Mouse (Mus musculus): ENCODE measurements around the gene Fam166b.

Fam166b gene

DNA sequence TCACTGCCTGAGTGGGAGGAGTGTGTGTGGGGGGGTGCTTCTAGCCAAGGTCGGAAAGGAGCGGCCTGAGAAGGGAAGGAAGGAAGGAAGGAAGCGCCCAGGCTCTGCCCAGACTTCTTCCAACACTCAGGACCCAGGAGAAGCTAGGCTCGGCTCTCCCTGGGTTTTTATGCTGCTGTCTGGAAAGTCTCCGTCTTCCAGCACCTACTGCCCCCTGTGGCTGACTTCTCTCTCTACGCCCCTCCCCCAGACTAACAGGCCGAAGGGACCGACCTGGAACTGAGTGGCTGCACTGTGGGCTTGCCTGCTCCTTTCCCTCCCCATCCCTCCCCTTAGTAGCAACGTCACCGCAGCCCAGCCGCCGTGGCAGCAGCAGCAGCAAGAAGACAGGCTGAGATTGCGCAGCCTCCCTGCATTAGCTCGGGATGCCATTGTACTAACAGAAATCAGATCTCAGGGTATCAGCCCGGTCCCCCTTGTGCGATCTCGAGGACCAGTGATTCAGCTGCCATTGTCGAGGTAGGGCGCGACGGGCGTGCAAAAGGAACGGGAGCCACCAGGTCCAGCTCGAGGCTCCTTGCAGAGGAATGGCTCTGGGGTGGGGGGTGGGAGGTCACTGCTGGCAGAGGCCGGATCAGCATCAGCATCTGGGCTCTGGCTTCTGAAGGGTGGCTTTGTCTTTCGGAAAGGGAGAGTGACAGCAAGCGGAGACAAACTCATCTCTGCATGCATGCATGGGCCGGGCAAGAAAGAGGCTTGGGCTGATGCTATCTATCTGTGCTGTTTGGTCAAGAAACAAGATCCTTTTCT lies 22.6 kb downstream of the Fam166b start:
- DNase-seq (ENCODE audit: low read depth, low spot score) = no peak

DNA sequence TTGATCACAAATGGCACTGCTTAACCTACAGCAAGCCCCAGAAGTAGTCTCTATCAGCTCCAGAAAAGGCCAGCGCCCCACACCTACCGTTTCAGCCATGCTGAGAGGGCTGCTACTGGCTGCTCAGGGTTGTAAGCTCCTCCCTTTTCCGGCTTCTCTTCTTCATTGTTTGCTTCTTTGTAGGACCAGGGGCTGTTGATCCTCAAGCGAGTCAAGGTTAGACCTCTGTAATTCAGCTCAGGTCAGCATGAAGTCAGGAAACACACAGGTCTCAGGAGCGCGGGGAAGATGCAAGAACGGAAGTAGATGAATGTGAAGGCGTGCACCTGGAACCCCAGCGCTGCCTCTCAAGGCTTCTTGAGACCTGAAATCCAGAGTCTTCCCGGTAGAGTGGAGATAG lies 24.2 kb downstream of the Fam166b start:
- no peak for DNase-seq (ENCODE audit: low read depth, low spot score)

DNA sequence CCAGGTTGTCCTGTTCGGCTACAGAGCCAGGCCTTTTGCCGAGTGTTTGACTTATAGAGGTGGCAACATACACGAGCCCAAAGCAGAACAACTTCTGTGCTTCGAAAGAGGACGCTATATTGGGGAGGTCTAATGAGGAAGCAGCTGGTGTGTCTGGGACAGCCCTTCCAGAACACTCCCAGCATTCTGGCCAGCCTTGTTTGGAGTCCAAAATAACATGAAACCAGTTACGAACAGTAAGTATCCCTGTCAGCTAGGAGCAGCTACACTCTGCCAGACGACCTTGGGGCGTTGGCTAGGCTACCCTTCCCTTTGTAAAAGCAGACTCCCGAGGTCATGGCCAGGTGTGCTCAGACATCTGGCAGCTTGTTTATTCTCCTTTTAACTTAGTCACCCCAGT lies 26.7 kb downstream of the Fam166b start:
- no peak for DNase-seq (ENCODE audit: low read depth, low spot score)

DNA sequence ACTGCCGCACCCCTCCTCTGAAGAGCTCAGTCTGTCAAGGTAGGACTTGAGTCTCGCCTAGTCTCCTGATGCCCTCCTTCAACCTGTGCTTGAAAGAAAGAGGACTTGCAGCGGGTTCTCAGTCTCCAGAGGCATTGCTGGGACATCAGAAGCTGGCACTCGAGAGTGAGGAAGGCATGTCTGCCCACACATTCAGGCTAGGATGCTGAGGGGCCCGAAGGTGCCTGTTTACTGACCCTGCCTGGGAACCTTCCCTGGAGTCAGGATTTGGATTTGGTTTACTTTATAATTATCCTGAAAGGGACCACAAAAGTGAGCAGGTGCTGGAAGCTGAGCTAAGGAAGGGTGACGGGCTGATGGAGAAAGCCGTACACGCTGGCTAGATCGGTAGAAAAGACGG lies 27.4 kb downstream of the Fam166b start:
- DNase-seq (ENCODE audit: low read depth, low spot score) = no peak

DNA sequence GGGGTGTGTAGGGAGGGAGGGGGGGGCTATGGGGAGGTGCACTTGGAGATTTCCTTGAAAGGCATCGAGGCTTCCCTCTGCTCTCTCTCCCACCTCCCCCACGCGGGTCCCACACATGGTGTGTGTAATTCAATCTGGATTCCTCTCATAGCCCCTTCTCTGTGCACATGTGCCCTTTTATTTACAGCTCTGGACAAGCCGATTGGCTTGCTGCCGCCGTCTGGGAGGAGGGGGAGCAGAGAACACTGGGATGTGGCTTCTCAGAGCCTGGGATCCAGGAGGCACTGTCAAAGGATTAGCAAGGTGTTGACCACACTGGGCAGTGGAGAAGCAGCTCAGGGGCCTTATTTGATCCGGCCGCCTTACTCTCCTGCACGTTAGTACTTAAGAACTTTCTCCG lies 28.0 kb downstream of the Fam166b start:
- DNase-seq (ENCODE audit: low read depth, low spot score) = no peak

DNA sequence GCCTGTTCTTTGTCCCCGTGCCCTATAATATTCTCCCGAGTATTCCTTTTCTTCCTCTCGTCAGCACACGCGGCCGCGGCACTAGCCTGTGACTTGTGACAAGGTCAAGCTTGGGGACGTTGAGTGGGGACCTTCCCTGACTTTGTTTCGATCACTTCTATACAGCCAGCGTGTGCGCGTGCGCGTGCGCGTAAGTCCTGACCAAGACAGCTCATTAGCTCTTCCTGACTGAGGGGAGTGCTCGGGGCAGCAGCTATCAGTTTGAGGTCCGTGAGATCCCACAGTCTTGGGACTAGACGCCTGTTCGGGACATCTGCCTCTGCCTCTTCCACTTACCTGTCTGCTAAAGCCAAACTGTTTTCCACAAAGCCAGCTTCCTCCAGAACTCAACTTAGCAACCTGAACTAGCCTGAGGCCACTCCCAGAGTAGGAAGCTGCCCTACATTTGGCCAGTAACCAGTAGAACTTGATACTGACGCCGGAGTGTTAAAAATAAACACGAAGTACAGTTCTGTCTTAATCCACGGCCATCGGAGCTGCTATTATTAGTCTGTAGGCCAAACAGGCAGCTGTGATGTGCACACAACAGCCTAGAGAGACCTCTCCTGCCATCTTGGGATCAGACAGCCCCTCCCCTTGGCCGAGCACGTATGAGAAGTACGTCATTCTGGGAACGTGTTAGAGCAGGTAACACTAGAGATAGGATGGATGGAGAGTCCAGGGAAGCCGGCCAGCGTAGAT lies 29.4 kb downstream of the Fam166b start:
- DNase-seq (ENCODE audit: low read depth, low spot score) = no peak

DNA sequence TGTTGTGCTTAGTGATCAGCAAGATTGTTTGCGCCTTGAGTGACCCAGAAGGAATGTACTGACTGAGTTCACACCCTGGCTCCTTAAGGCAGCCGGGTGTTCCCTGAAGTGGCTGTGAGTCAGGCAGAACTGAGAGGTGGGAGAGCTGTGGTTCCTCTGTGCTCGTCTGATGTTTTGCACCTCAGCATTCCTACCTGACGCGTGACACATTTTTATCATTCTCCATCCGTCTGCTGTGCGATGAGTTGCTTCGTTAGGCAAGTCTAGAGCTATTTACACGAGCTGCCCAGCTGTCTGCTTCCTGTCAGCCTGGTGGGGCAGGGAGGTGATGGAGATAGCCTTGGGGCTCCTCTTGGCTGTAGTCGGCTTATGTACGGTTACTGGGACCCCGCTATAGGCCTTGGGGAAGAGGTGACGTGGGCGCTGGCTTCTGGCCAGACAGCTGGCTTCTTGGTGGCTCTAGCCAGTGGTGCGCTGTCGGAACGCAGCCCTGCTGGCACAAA lies 30.1 kb downstream of the Fam166b start:
- no peak for DNase-seq (ENCODE audit: low read depth, low spot score)

DNA sequence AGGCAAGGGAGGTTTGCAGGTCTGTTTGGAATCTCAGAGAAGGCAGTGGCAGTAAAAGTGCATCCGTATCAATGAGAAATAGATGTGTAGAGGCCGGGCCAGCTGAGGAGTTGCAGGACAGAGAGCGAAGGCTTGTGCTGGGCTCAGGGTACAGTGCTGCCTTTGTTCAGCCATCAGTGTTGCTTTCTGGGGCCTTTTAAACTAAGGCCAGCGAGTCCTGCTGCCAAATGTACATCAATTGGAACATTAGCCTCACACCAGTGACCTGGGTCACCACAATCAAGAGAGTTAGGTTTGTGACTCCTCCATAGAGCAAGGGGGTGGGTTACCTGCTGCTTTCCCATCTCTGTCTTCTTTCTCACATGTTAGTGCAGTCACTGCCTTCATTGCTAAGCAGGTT lies 30.9 kb downstream of the Fam166b start:
- DNase-seq (ENCODE audit: low read depth, low spot score) = no peak

DNA sequence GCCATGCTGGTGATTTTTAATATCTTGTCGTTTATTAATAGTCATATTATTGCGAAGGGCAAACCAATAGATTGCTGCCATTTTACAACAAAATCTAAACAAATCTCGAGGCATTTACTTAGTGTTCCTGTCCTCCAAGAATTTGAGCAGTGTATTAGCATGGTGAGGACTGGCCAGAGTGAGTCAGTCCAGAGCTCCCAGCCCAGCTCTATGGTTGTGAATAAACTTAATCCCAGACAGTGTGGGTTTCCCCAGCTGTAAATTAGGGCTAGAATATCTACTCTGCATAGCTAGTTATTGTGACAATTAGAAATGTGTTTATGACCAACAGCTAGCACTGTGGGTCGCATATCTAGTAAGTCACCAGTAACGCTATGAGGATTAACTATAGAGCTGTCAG lies 32.6 kb downstream of the Fam166b start:
- no peak for DNase-seq (ENCODE audit: low read depth, low spot score)

DNA sequence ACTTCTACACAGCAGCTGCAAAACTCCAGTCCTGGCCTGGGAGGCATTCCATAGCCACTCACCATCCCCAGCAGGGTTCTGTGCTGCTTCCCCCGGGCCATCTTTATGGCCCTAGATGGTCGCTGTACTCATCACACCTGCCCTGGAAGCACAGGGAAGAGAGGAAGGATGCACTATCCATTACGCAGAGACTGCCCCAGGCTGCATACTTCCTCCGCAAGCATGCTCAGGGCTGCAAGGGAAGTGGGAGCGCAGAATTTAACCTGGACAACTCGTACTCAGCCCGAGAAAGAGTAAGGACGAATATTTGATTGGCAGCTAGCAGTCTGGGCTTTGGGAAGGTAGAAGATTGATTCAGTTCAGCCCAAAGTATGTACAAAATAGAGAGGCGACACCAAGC lies 33.1 kb downstream of the Fam166b start:
- DNase-seq (ENCODE audit: low read depth, low spot score) = no peak

DNA sequence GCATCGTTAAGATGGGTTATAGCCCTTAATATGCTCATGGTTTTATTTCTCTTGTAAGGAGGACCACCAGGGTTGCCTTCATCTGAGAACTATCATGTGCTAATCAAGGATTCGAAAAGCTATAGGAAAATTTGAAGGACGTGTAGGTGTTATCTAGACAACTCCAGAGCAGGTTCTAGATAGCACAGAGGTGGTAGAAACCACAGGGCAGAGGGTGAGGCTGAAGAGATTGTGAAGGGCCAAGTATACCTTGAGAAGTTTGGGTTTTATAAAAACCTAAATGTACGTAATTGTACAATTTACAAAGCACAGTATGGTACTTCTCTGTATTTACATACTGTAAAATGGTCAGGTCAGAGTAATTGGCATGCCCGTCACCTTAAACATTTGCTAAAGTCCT lies 33.8 kb downstream of the Fam166b start:
- DNase-seq (ENCODE audit: low read depth, low spot score) = no peak

DNA sequence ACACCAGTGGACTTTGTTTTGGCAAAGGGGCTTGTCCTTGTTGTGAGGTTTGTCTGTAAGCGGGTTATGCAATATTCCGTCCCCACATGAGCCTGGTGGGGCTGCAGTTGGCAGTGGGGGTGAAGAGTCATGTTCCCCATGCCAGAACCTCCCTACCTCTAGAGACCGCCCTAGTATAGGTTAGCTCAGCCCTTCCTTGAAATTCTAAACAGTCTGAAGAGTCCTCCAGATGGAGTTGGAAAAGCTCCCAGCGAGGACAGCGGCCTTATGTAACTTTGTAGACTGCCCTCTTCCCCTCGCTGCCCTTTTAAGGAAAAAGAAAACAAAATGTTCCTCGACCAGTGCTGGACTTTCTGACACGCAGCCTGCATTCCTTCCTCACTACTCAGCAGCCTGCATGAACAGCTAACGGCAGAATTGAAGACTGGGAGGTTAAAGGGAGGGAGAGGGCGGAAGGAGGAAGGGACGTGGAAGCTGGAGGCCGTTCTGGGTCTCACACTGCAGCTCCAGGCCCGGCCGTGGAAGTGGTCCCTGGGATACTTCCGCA lies 34.5 kb downstream of the Fam166b start:
- DNase-seq (ENCODE audit: low read depth, low spot score) = no peak

DNA sequence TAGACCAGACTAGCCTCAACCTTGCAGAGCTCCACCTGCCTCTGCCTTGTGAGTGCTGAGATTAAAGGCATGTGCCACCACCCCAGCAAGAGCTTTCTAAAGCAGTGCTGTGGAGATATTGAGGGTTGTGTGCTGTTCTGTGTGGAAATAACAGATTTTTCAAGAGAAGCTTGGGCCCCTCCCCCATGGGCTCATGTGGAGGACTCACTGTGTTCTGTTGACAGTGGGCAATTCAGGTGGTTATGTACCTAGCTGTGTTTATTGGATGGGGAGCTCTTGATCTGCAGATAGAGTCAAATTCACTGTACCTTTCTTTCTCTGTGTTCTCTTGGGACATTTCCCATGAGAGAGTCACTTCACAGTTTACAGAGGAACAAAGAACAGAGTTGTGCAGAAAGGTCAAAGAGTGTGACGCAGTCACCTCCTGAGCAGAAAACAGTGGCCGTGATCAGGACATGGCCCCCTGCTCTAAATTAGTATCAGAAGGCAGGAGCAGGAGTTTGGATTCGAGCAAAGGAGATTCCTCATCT lies 37.3 kb downstream of the Fam166b start:
- DNase-seq (ENCODE audit: low read depth, low spot score) = no peak

DNA sequence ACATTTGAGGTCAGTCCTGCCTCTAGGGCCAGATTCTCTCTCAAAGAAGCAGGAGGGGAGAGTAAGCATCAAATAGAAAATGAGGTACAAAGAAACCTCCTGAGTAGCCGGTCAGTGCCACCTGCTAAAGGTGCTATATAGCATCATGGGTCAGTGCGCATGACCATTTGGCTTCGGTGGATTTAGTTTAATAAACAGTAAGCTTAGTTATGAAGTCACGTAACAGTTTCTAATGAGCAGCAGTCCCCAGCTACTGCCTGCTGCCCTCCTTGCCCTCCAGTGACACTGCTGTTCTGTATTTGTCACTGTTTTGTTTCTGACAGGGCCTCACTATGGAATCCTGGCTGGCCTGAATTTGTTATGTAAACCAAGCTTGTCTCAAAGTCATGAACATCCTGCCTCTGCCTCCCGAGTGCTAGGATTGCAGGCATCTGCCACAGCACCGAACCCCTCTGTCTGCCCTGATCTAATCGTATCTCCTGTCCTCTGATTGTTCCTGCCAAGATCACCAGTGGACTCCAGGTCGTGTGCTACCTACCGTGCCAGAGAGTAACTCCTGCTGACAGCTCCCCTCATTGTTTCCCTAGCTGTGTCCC lies 39.0 kb downstream of the Fam166b start:
- DNase-seq (ENCODE audit: low read depth, low spot score) = no peak

DNA sequence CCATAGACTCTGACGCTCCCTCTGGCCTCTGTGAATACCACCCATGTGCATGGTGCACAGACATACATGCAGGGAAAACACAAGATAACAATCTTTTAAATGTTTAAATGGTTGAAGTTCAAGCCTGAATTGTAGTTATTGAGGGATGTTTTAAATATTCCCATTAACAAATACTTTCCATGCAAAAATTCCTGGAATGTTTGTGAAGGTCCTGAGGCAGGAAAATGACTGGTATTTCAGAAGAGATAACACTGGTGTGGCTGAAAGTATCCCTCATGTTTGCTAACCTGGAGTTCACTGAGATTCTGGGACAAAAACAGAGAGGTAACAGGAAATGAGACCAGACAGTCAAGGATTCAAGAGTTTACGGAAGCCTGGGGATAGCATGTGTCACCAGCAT lies 39.5 kb downstream of the Fam166b start:
- DNase-seq (ENCODE audit: low read depth, low spot score) = no peak

DNA sequence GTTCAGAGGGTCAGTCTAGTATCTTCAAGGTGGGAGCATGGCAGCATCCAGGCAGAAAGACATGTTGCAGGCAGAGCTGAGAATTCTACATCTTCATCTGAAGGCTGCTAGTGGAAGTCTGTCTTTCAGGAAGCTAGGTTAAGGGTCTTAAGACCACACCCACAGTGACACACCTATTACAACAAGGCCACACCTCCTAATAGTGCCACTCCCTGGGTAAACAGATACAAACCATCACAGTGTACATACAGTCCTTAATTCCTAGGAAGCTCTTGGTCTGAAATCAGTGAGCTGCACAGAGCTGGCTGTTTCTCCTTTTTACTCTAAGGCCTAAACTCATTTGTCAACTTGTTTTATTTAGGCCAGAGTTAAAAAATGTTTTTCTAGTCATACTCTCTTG lies 42.0 kb downstream of the Fam166b start:
- DNase-seq (ENCODE audit: low read depth, low spot score) = no peak

DNA sequence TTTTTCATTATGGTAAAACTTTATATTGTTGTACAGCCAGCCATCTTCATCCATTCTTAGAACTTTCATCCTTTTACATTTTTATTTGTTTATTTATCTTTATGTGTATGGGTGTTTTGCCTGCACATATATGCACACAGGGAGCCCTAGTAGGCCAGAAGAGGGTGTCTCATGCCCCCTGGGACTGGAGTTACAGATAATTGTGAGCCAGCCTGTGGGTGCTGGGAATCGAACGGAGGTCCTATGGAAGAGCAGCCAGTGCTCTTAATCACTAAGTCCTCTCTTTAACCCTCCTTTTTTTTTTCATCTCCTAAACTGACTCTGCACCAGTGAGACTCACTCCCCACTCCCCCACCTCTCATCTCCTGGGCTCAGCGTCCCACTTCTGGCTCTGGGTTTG lies 44.4 kb downstream of the Fam166b start:
- no peak for DNase-seq (ENCODE audit: low read depth, low spot score)

DNA sequence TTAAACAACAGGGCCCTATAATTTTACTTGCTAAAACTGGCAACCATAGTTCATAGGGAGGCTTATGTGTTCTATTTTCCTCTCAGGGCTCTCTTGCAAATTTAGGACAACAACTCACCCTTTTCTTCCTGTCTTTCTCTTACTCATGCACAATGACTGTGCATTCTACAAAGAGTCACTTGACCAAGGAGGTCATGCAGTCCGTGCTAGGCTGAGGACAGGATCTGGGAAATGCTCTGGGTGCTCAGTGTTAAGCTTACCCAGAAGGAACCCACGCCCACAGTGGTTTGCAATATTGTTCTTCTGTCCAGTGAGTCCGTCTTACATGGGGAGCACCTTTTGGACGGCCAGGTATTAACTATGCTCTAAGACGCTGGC lies 44.9 kb downstream of the Fam166b start:
- no peak for DNase-seq (ENCODE audit: low read depth, low spot score)

DNA sequence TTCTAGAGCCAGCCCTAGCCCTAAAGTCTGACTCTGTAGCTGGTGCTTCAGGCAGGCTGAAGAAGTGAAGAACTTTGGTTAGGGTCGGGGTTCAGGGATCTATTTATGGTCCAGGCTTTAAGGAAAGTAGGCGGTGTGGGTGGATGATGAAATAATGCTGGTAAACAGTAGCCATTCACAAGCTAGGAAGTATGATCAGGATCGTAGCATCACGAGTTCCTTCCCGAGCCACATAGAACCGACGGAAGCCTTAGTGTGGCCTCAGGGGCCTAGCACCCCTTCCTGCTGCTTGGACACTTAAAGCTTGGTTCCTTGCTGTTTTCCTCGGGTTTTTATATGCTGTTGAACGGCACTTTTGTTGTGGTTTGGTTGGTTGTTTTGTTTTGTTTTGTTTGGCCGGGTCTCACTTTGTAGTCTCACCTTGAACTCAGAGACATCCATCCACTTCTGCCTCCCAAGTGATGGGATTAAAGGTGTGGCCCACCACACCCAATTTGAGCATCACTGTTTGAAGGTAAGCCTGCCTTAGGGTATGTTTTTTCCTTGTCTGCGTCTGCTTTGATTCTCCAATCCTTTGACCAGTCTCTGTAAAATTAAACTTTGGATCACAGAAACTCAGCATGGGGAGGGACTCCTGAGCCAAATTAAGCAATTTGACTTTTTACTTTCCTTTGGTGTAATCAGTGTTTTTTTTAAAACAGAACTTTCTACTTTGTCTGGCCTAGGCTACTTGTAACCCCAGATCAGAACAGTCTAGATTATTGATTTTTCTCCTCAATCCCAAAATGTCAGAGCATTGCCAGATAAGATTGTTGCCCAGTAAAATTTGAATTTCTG lies 45.5 kb downstream of the Fam166b start:
- DNase-seq (ENCODE audit: low read depth, low spot score) = no peak

DNA sequence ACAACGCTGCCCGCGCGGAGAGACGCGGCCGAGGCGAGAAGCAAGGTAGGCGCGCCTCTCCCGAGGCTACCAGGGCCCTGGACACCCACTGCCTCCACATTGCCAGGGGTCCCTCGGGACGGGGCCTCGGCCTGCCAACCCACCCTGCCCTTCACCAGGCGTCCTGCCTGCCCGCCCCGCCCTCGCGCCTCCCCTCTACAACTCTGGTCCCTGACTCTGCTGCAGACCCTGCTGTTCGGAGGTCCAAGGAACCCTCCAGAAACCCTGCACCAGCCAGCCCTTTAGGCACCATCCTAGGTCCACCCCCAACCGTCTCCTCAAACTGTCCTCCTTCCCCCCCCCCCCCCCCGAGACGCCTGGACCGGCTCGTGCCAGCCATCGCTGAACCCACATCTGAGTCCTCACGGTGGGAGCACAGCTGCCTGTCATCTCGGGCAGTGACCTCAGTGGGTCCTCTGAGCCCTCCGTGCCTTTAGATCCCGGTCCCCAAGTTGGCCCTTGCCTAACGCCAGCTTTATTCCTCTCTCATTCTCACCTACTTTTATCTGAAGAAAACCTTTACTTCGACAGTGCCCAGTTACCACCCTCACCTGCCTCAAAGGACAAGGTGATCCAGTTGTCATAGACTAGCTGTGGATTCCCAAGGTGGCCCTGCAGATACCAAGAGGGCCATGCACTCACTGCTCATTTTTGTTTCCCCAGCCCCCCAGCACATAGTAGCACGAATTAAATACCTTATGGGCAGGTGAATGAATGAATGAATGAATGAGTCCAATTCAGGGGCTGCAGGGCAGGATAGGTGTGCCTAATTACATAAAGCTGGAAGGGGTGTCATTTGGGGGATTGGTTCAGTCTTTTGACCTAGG lies 46.5 kb downstream of the Fam166b start:
- no peak for DNase-seq (ENCODE audit: low read depth, low spot score)

All from CD4-positive helper T cell, adult 2 months (primary cell).